Mouse (Mus musculus) myocyte (in vitro differentiated cells): ENCODE measurements around the gene Magi3.

Experiments used
- CEBPB ChIP-seq: IDR thresholded peaks from 2 replicates; pipeline ENCODE4 v1.6.1; 2011; ENCODE audit warnings: mild to moderate bottlenecking, moderate library complexity; ENCODE audit not compliant: poor library complexity, insufficient read depth, severe bottlenecking
- E2F4 ChIP-seq: IDR thresholded peaks from one replicate; pipeline ENCODE4 v1.6.1; 2011; ENCODE audit warnings: mild to moderate bottlenecking, control low read depth, moderate library complexity; ENCODE audit not compliant: insufficient read depth
- MAX ChIP-seq: IDR thresholded peaks from one replicate; pipeline ENCODE4 v1.6.1; 2011; ENCODE audit warnings: low read depth, mild to moderate bottlenecking, control low read depth
- POLR2A ChIP-seq: IDR thresholded peaks from one replicate; pipeline ENCODE4 v1.6.1; 2011; ENCODE audit warnings: low read depth, mild to moderate bottlenecking, control low read depth, moderate library complexity; ENCODE audit not compliant: insufficient read length
- POLR2AphosphoS2 ChIP-seq: IDR thresholded peaks from one replicate; pipeline ENCODE4 v1.6.1; 2011; ENCODE audit warnings: low read depth, control low read depth; ENCODE audit not compliant: insufficient read length
- SRF ChIP-seq: IDR thresholded peaks from one replicate; pipeline ENCODE4 v1.6.1; 2011; ENCODE audit warnings: low read depth; ENCODE audit not compliant: control insufficient read depth, insufficient read length
- TCF12 ChIP-seq: IDR thresholded peaks from one replicate; pipeline ENCODE4 v1.6.1; 2011; ENCODE audit warnings: mild to moderate bottlenecking, control low read depth; ENCODE audit not compliant: poor library complexity, insufficient read depth, severe bottlenecking
- USF1 ChIP-seq: IDR thresholded peaks from one replicate; pipeline ENCODE4 v1.6.1; 2011; ENCODE audit warnings: low read depth, mild to moderate bottlenecking, control low read depth, moderate library complexity

- TF ChIP-seq POLR2A (no peak), USF1 (no peak), TCF12 (no peak), E2F4 (no peak), MAX (no peak), POLR2AphosphoS2 (no peak), CEBPB (no peak), SRF (no peak)
These were observed 125.5 kb downstream of the Magi3 start for GRCm38 (mm10) chr3:104094646-104095045.
